Mouse (Mus musculus) ES-E14 (cell line): ENCODE measurements around the gene Gimap8. TPM values are rescaled to one million over a fixed set of nuclear protein-coding genes. Genes with fewer than 3 reads are reported as not detected.
"Not testable (repeated sequence)": the region's sequence is repeated elsewhere in the genome, so short reads cannot be mapped to it uniquely, and the experiment has no call there.

ENCODE experiments used
- DNase-seq: peaks from one replicate; pipeline ENCODE4 v3.0.0-alpha.2; 2013; ENCODE audit warnings: low read depth, low spot score
- H3K27ac ChIP-seq: 2 replicates; pipeline ENCODE4 v1.5.1; 2012; ENCODE audit warnings: low read depth, mild to moderate bottlenecking, low read length, moderate library complexity, mixed read lengths; ENCODE audit not compliant: poor library complexity, insufficient read depth, severe bottlenecking
- H3K36me3 ChIP-seq: 2 replicates; pipeline ENCODE4 v1.6.1; 2012; ENCODE audit warnings: mild to moderate bottlenecking, low read length, moderate library complexity, mixed read lengths; ENCODE audit not compliant: control insufficient read depth, poor library complexity, insufficient read depth, severe bottlenecking
- H3K4me1 ChIP-seq, 2 experiments: fragments of 150-350 bp in 1 of 2; sonication (generic) in 1 of 2; 2 replicates each; pipeline ENCODE4 v1.6.1; 2012; ENCODE audit warnings: low read length in 2 of 2, mild to moderate bottlenecking in 1 of 2, mixed read lengths in 1 of 2; ENCODE audit not compliant: control insufficient read depth in 2 of 2, insufficient read depth in 2 of 2, poor library complexity in 1 of 2
- H3K4me3 ChIP-seq, 2 experiments: fragments of 150-350 bp in 1 of 2; sonication (generic) in 1 of 2; 2 replicates each; pipeline ENCODE4 v1.5.1; 2012; ENCODE audit warnings: low read length in 2 of 2, low read depth in 1 of 2, mild to moderate bottlenecking in 1 of 2, mixed read lengths in 1 of 2; ENCODE audit not compliant: insufficient read depth in 1 of 2, poor library complexity in 1 of 2, severe bottlenecking in 1 of 2
- H3K9ac ChIP-seq: 2 replicates; pipeline ENCODE4 v1.6.1; 2012; ENCODE audit warnings: low read depth, mild to moderate bottlenecking, low read length, mixed read lengths; ENCODE audit not compliant: poor library complexity, insufficient read depth, severe bottlenecking
- H3K9me3 ChIP-seq: fragments of 150-350 bp; sonication (generic); 2 replicates; pipeline ENCODE4 v1.6.1; 2012; ENCODE audit warnings: low read depth, mild to moderate bottlenecking, low read length; ENCODE audit not compliant: control insufficient read depth, insufficient read depth
- CHD2 ChIP-seq: IDR thresholded peaks from 2 replicates; pipeline ENCODE4 v1.6.1; 2014; ENCODE audit warnings: mild to moderate bottlenecking, low read depth, low read length, inconsistent platforms
- HCFC1 ChIP-seq: IDR thresholded peaks from 2 replicates; pipeline ENCODE4 v1.6.1; 2012; ENCODE audit warnings: low read length, inconsistent platforms, borderline replicate concordance; ENCODE audit not compliant: insufficient read depth
- MAFK ChIP-seq: IDR thresholded peaks from 2 replicates; pipeline ENCODE4 v1.6.1; 2014; ENCODE audit warnings: mild to moderate bottlenecking, low read depth, low read length, inconsistent platforms; ENCODE audit not compliant: insufficient read depth
- ZC3H11A ChIP-seq: IDR thresholded peaks from 2 replicates; pipeline ENCODE4 v1.6.1; 2012; ENCODE audit warnings: low read depth, mild to moderate bottlenecking, inconsistent platforms, low read length, borderline replicate concordance
- ZNF384 ChIP-seq: IDR thresholded peaks from 2 replicates; pipeline ENCODE4 v1.6.1; 2012; ENCODE audit warnings: low read depth, low read length, inconsistent platforms
- in situ Hi-C, 2 experiments: fragments of 600-800 bp; cut with MboI; formaldehyde crosslinking; loops; one replicate each; pipeline ENCODE4 v1.15.1; 2025; ENCODE audit warnings: low sequenced_read_pairs in 2 of 2, inconsistent platforms in 1 of 2; ENCODE audit not compliant: unreplicated experiment in 2 of 2
- total RNA-seq: library from RNA; depleted of rRNA; stranded (reverse); fragments of 300-350 nt; gene quantifications from 2 replicates; pipeline ENCODE4 v1.2.3, GENCODE M21; 2012

Gimap8 gene
- total RNA-seq, 1 experiment: 0.22 TPM

- Histone ChIP-seq H3K4me3 (no peak overlapping the region), H3K36me3 (no peaks in the 10 kb centered on the region), H3K9ac (no peak overlapping the region), H3K4me1 (peaks cover 4 to 14% of the 10 kb centered on the region in 2 experiments), H3K9me3 (no peaks in the 10 kb centered on the region), H3K27ac (no peak overlapping the region)
- in situ Hi-C loops: no loop called here
- no peak for DNase-seq
- TF ChIP-seq ZC3H11A (no peak), CHD2 (no peak), MAFK (no peak), ZNF384 (no peak), HCFC1 (no peak)
Observed at GRCm38 (mm10) chr6:48679701-48680100, 32.7 kb downstream of the Gimap8 start.

- H3K4me3 ChIP-seq: no peak overlapping the region
- peaks cover 4 to 10% of the 10 kb centered on the region in 2 experiments for H3K4me1 ChIP-seq
- H3K27ac ChIP-seq: no peak overlapping the region
- in situ Hi-C loops: no loop called here
- DNase-seq: no peak
- no peak overlapping the region for H3K9ac ChIP-seq
- TF ChIP-seq ZC3H11A (no peak), ZNF384 (no peak), MAFK (no peak), CHD2 (no peak), HCFC1 (no peak)
- H3K9me3 ChIP-seq: no peaks in the 10 kb centered on the region
- H3K36me3 ChIP-seq: no peaks in the 10 kb centered on the region
Observed at GRCm38 (mm10) chr6:48680421-48680820, 33.4 kb downstream of the Gimap8 start.

GRCm38 (mm10) chr6:48681472-48682090 is 34.5 kb downstream of the Gimap8 start:
- no peaks in the 10 kb centered on the region for H3K9me3 ChIP-seq
- in situ Hi-C loops: no loop called here
- H3K27ac ChIP-seq: no peak overlapping the region
- no peak overlapping the region for H3K4me3 ChIP-seq
- TF ChIP-seq ZNF384: no peak
- no peak for TF ChIP-seq MAFK
- peaks cover 4 to 8% of the 10 kb centered on the region in 2 experiments for H3K4me1 ChIP-seq
- no peaks in the 10 kb centered on the region for H3K36me3 ChIP-seq
- H3K9ac ChIP-seq: no peak overlapping the region
- DNase-seq: no peak

GRCm38 (mm10) chr6:48682271-48682670 is 35.2 kb downstream of the Gimap8 start:
- TF ChIP-seq CHD2: no peak
- no peak for TF ChIP-seq ZNF384
- TF ChIP-seq MAFK: no peak
- no peak for TF ChIP-seq ZC3H11A
- TF ChIP-seq HCFC1: no peak
- Histone ChIP-seq H3K4me1 (peaks cover under 1 to 4% of the 10 kb centered on the region in 2 experiments; a peak in 3 of 4 replicates), H3K4me3 (no peak overlapping the region), H3K9ac (no peak overlapping the region), H3K27ac (no peak overlapping the region), H3K36me3 (no peaks in the 10 kb centered on the region), H3K9me3 (no peaks in the 10 kb centered on the region)
- in situ Hi-C loops: no loop called here
- no peak for DNase-seq

GRCm38 (mm10) chr6:48683263-48683821 is 36.3 kb downstream of the Gimap8 start:
- DNase-seq, H3K9me3 ChIP-seq, H3K4me3 ChIP-seq, H3K36me3 ChIP-seq, in situ Hi-C loops, H3K9ac ChIP-seq, H3K4me1 ChIP-seq, H3K27ac ChIP-seq: not testable (repeated sequence)
